ENCODE assay signal across 8 mouse cellular contexts in the genomic region with DNA sequence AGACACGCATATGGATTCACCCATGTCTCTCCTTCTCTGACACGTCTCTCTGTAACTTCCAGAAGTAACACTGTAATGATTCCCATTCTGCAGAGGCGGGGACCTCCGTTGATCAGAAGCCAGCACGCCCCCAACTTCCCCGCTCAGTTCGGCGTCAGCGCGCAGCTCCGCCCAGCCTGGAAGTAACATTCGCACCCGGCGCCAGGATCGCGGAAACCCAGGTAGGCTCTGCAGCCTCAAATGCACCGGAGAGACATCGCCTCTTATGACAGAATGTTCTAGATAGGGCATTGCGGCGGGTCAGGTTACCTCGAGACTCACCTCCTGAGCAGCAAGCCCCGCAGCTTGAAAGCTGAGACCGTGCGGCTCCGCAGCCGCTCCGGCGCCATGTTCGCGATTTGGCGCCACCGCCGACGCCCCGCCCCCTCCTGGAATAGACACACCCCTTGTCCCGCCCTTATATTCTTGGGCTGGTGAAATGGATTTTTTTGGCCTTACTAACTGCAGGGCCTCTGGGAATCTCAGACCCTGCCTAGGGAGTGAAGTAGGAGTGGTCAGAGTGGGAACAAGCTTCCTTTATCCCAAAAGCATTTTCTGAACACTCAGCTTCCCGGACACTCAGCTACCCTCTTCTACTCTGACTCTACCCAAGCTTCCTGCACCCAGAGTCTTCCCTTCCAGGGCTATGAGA. TPM values are rescaled to one million over a fixed set of nuclear protein-coding genes. Genes with fewer than 3 reads are reported as not detected.
DNase-seq lines count a peak whose midpoint lies in the region; ATAC-seq and TF ChIP-seq lines count a peak whose summit lies in the region.

A gene (minus strand): TSS at position 420 of the 691 bp plus-strand sequence.

- ATAC-seq in forebrain, embryonic 15.5 days (replicated peaks), result peak; percentile 98
- ATAC-seq in liver, embryonic 16.5 days (ENCODE audit: low read depth), result peak; percentile 95
- peak; percentile 92 for ATAC-seq in neural tube, embryonic 12.5 days (ENCODE audit: low FRiP score, low read depth)

- in situ Hi-C loops in ES-E14 (cut with MboI; ENCODE audit: low sequenced_read_pairs in 2 of 2, unreplicated experiment in 2 of 2), result no loop called here

- no peaks in the 10 kb centered on the region for H3K9me3 ChIP-seq in ES-E14 (ENCODE audit: control insufficient read depth, insufficient read depth, low read depth, low read length)
- no peaks in the 10 kb centered on the region for H3K9me3 ChIP-seq in forebrain, embryonic 15.5 days
- H3K9me3 ChIP-seq in liver, embryonic 16.5 days (replicated peaks; ENCODE audit: control insufficient read depth, low read length), result no peaks in the 10 kb centered on the region
- no peaks in the 10 kb centered on the region for H3K9me3 ChIP-seq in neural tube, embryonic 12.5 days

- H3K36me3 ChIP-seq in ES-E14 (ENCODE audit: control insufficient read depth, insufficient read depth, low read length, poor library complexity, severe bottlenecking), result peaks cover 11% of the 10 kb centered on the region; the same call in 1 of the 2 replicates
- H3K36me3 ChIP-seq in forebrain, embryonic 15.5 days, result no peaks in the 10 kb centered on the region
- no peaks in the 10 kb centered on the region; the same call in 1 of the 2 replicates for H3K36me3 ChIP-seq in liver, embryonic 16.5 days (ENCODE audit: control insufficient read depth, insufficient read depth)
- H3K36me3 ChIP-seq in neural tube, embryonic 12.5 days, result no peaks in the 10 kb centered on the region

- intact Hi-C loops in heart, postnatal 14 days (cut with DNase I), result no loop called here

- WGBS in forebrain, embryonic 15.5 days, result under 1% methylated on average over 37 of the region's 37 CpGs
- under 1% methylated on average over 37 of the region's 37 CpGs for WGBS in large intestine, adult 2 months
- WGBS in liver, embryonic 16.5 days (ENCODE audit: insufficient replicate concordance), result under 1% methylated on average over 37 of the region's 37 CpGs
- WGBS in neural tube, embryonic 12.5 days, result under 1% methylated on average over 37 of the region's 37 CpGs

- H3K27me3 ChIP-seq in forebrain, embryonic 15.5 days, result no peaks in the 10 kb centered on the region
- no peaks in the 10 kb centered on the region for H3K27me3 ChIP-seq in liver, embryonic 16.5 days (ENCODE audit: control insufficient read depth, insufficient read depth, low read depth, low read length)
- H3K27me3 ChIP-seq in neural tube, embryonic 12.5 days (replicated peaks), result no peaks in the 10 kb centered on the region

- peak; percentile 69 for DNase-seq in ES-E14 (ENCODE audit: low read depth, low spot score)
- DNase-seq in cerebellum, adult 11-12 months, result peak; percentile 74
- DNase-seq in heart, postnatal 14 days, result peak; percentile 92 to 93
- DNase-seq in large intestine, adult 2 months (ENCODE audit: low read depth, low spot score), result peak; percentile 44
- peak; percentile 49 for DNase-seq in telencephalon, adult 2 months (ENCODE audit: low read depth, low spot score)

- peak within 1 kb of the TSS; percentile 81 to 95 for H3K4me3 ChIP-seq in ES-E14 (ENCODE audit: insufficient read depth in 1 of 2, low read depth in 1 of 2, low read length in 2 of 2, poor library complexity in 1 of 2, severe bottlenecking in 1 of 2)
- H3K4me3 ChIP-seq in forebrain, embryonic 15.5 days, result peak within 1 kb of the TSS; percentile 60
- peak within 1 kb of the TSS; percentile 87 for H3K4me3 ChIP-seq in liver, embryonic 16.5 days (ENCODE audit: low read depth, low read length)
- H3K4me3 ChIP-seq in neural tube, embryonic 12.5 days, result peak within 1 kb of the TSS; percentile 47

- H3K9ac ChIP-seq in ES-E14 (ENCODE audit: insufficient read depth, low read depth, low read length, poor library complexity, severe bottlenecking), result peak within 1 kb of the TSS; percentile 96
- H3K9ac ChIP-seq in forebrain, embryonic 15.5 days (replicated peaks), result peak within 1 kb of the TSS; percentile 45; the same call in 1 of the 2 replicates
- H3K9ac ChIP-seq in liver, embryonic 16.5 days (ENCODE audit: low read depth, low read length), result peak within 1 kb of the TSS; percentile 82
- peak within 1 kb of the TSS; percentile 18 for H3K9ac ChIP-seq in neural tube, embryonic 12.5 days

- peaks cover 1 to 5% of the 10 kb centered on the region in 2 experiments; a peak in 2 of 4 replicates for H3K4me1 ChIP-seq in ES-E14 (ENCODE audit: control insufficient read depth in 2 of 2, insufficient read depth in 2 of 2, low read length in 2 of 2, poor library complexity in 1 of 2)
- peaks cover 8% of the 10 kb centered on the region for H3K4me1 ChIP-seq in forebrain, embryonic 15.5 days
- peaks cover 11% of the 10 kb centered on the region for H3K4me1 ChIP-seq in liver, embryonic 16.5 days (ENCODE audit: control insufficient read depth, low read depth, low read length)
- no peaks in the 10 kb centered on the region for H3K4me1 ChIP-seq in neural tube, embryonic 12.5 days

- H3K4me2 ChIP-seq in forebrain, embryonic 15.5 days (replicated peaks), result peak within 1 kb of the TSS; percentile 46
- peak within 1 kb of the TSS; percentile 81 for H3K4me2 ChIP-seq in liver, embryonic 16.5 days (ENCODE audit: low read depth, low read length)
- H3K4me2 ChIP-seq in neural tube, embryonic 12.5 days (replicated peaks), result peak within 1 kb of the TSS; percentile 63

- peak within 1 kb of the TSS; percentile 80 for H3K27ac ChIP-seq in ES-E14 (ENCODE audit: insufficient read depth, low read depth, low read length, poor library complexity, severe bottlenecking)
- peak within 1 kb of the TSS; percentile 58; the same call in 1 of the 2 replicates for H3K27ac ChIP-seq in forebrain, embryonic 15.5 days (replicated peaks)
- H3K27ac ChIP-seq in liver, embryonic 16.5 days (ENCODE audit: low read length), result peak within 1 kb of the TSS; percentile 81
- H3K27ac ChIP-seq in neural tube, embryonic 12.5 days, result no peak within 1 kb of the TSS

TF ChIP-seq in ES-E14, 5 proteins besides CTCF, POLR2A, EP300 and RAD21:
- TF ChIP-seq ZNF384 (IDR thresholded peaks at IDR 0.05; ENCODE audit: low read depth, low read length), result no peak
- TF ChIP-seq HCFC1 (IDR thresholded peaks at IDR 0.05; ENCODE audit: borderline replicate concordance, insufficient read depth, low read length), result peak; percentile 69; the same call in 1 of the 2 replicates
TF ChIP-seq in ES-E14: peak in this region for 1.

RNA-seq across cellular contexts. Expression of the gene that starts here (rescaled TPM):
- total RNA-seq in ES-E14 (2012; rRNA removed), result 23.2 and 24.4 TPM in 2 replicates
- polyA plus RNA-seq in forebrain, embryonic 15.5 days (2015; fragmentation: Nextera tagmentation; extraction: Ambion mirVana), result 10.0 and 10.7 TPM in 2 replicates
- total RNA-seq in heart, postnatal 14 days (2021), result 1 to 10 TPM; 1.6 to 2.0 TPM
- polyA plus RNA-seq in large intestine, adult 2 months (2012; rRNA removed), result 6.4 and 6.5 TPM in 2 replicates
- polyA plus RNA-seq in liver, embryonic 16.5 days (2015; fragmentation: Nextera tagmentation; extraction: Ambion mirVana), result 15.3 and 18.4 TPM in 2 replicates
- polyA plus RNA-seq in neural tube, embryonic 12.5 days (2016; fragmentation: Nextera tagmentation; extraction: Ambion mirVana), result 14.0 and 15.6 TPM in 2 replicates

Comparison
In these comparisons a context has a peak if more than half of its experiments do, and no peak if none do; other contexts are left out.
1. H3K9ac ChIP-seq: peak in every context shown above with its lines; median percentile 96 in ES-E14; 82 in liver, embryonic 16.5 days; 45 in forebrain, embryonic 15.5 days; 18 in neural tube, embryonic 12.5 days.